Mouse (Mus musculus) liver, adult 2 months (tissue): ENCODE results near the gene Vps13d. TPM values are rescaled to one million over a fixed set of nuclear protein-coding genes. Genes with fewer than 3 reads are reported as not detected.

ENCODE experiments used
- DNase-seq: peaks from one replicate; pipeline ENCODE4 v3.0.0-alpha.2; 2011; ENCODE audit warnings: low read depth, low spot score; ENCODE audit errors: extremely low read depth
- H3K27ac ChIP-seq: fragments of 200-500 bp; replicated peaks from 2 replicates; pipeline ENCODE4 v1.5.1; 2012; ENCODE audit warnings: low read depth, mild to moderate bottlenecking, control low read depth, inconsistent platforms, low read length; ENCODE audit not compliant: insufficient read depth
- H3K27me3 ChIP-seq: fragments of 200-500 bp; 2 replicates; pipeline ENCODE4 v1.6.1; 2012; ENCODE audit warnings: mild to moderate bottlenecking, moderate library complexity, low read length, inconsistent platforms; ENCODE audit not compliant: control insufficient read depth, insufficient read depth
- H3K36me3 ChIP-seq: fragments of 200-500 bp; 2 replicates; pipeline ENCODE4 v1.6.1; 2012; ENCODE audit warnings: low read length, inconsistent platforms; ENCODE audit not compliant: control insufficient read depth, insufficient read depth
- H3K4me1 ChIP-seq: fragments of 200-500 bp; 2 replicates; pipeline ENCODE4 v1.6.1; 2011; ENCODE audit warnings: low read length; ENCODE audit not compliant: control insufficient read depth, insufficient read depth
- H3K4me3 ChIP-seq: fragments of 200-500 bp; 2 replicates; pipeline ENCODE4 v1.5.1; 2011; ENCODE audit warnings: low read depth, mild to moderate bottlenecking, control low read depth, low read length, moderate library complexity; ENCODE audit not compliant: insufficient read depth
- H3K79me2 ChIP-seq: fragments of 200-500 bp; 2 replicates; pipeline ENCODE4 v1.6.1; 2012; ENCODE audit warnings: inconsistent platforms, mild to moderate bottlenecking, low read length, moderate library complexity; ENCODE audit not compliant: control insufficient read depth, insufficient read depth
- H3K9ac ChIP-seq: fragments of 200-500 bp; 2 replicates; pipeline ENCODE4 v1.6.1; 2012; ENCODE audit warnings: low read depth, mild to moderate bottlenecking, control low read depth, inconsistent platforms, low read length
- CTCF ChIP-seq: fragments of 200-500 bp; IDR thresholded peaks from 2 replicates; pipeline ENCODE4 v1.5.1; 2011; ENCODE audit warnings: low read depth, low read length, control low read depth
- POLR2A ChIP-seq: fragments of 200-500 bp; IDR thresholded peaks from 2 replicates; pipeline ENCODE4 v1.6.1; 2011; ENCODE audit warnings: low read length, control low read depth; ENCODE audit not compliant: insufficient read depth; ENCODE audit errors: extremely low read depth
- WGBS: fragments of 180-500 bp; shearing (Covaris S2); methylation state at CpG from one replicate; pipeline ENCODE4 v1.1.7; 2018; 5-methylcytosine and 5-hydroxymethylcytosine counted together
- polyA plus RNA-seq: library from polyadenylated mRNA; depleted of rRNA; stranded (reverse); fragments of >200 nt; gene quantifications from 2 replicates; pipeline ENCODE4 v1.2.3, GENCODE M21; 2012
- total RNA-seq: library from RNA; depleted of rRNA; stranded (reverse); fragments of >200 nt; gene quantifications from 2 replicates; pipeline ENCODE4 v1.2.3, GENCODE M21; 2014

The Vps13d gene
- total and polyA plus RNA-seq, 2 experiments: 11.6 to 32.4 TPM

GRCm38 (mm10) chr4:145066336-145067018 lies 128.3 kb downstream of the Vps13d start:
- Histone ChIP-seq H3K27ac (peak overlapping the region; percentile 0), H3K4me1 (peaks cover 8% of the 10 kb centered on the region), H3K4me3 (no peak overlapping the region), H3K79me2 (no peaks in the 10 kb centered on the region), H3K9ac (no peak overlapping the region), H3K27me3 (no peaks in the 10 kb centered on the region), H3K36me3 (peaks cover 64% of the 10 kb centered on the region)
- WGBS: 49% methylated on average over 7 of the region's 7 CpGs
- no peak for TF ChIP-seq POLR2A
- no peak for TF ChIP-seq CTCF
- peak; percentile 97 for DNase-seq

- H3K9ac ChIP-seq: no peak overlapping the region
- no peak overlapping the region for H3K4me3 ChIP-seq
- no peaks in the 10 kb centered on the region for H3K27me3 ChIP-seq
- no peak overlapping the region for H3K27ac ChIP-seq
- WGBS: 87% methylated on average over 2 of the region's 2 CpGs
- H3K36me3 ChIP-seq: peaks cover 61% of the 10 kb centered on the region
- TF ChIP-seq POLR2A: no peak
- TF ChIP-seq CTCF: no peak
- DNase-seq: no peak
- H3K4me1 ChIP-seq: peaks cover 27% of the 10 kb centered on the region
- H3K79me2 ChIP-seq: no peaks in the 10 kb centered on the region
Measured at GRCm38 (mm10) chr4:145058749-145059442, 135.9 kb downstream of the Vps13d start.

GRCm38 (mm10) chr4:145056346-145056745 lies 138.5 kb downstream of the Vps13d start:
- H3K9ac ChIP-seq: peak overlapping the region; percentile 26; the same call in 1 of the 2 replicates
- WGBS: 30% methylated on average over 3 of the region's 3 CpGs
- no peaks in the 10 kb centered on the region for H3K27me3 ChIP-seq
- peak overlapping the region; percentile 85 for H3K27ac ChIP-seq
- H3K4me1 ChIP-seq: peaks cover 42% of the 10 kb centered on the region
- TF ChIP-seq CTCF (no peak), POLR2A (no peak)
- H3K4me3 ChIP-seq: no peak overlapping the region
- peak; percentile 59 for DNase-seq
- peaks cover 48% of the 10 kb centered on the region for H3K36me3 ChIP-seq
- H3K79me2 ChIP-seq: peaks cover 3% of the 10 kb centered on the region; the same call in 1 of the 2 replicates

GRCm38 (mm10) chr4:145055792-145056191 lies 139.0 kb downstream of the Vps13d start:
- Histone ChIP-seq H3K36me3 (peaks cover 46% of the 10 kb centered on the region), H3K4me1 (peaks cover 42% of the 10 kb centered on the region), H3K79me2 (peaks cover 3% of the 10 kb centered on the region; the same call in 1 of the 2 replicates), H3K27ac (peak overlapping the region; percentile 85), H3K4me3 (no peak overlapping the region), H3K9ac (peak overlapping the region; percentile 34; the same call in 1 of the 2 replicates), H3K27me3 (no peaks in the 10 kb centered on the region)
- 60% methylated on average over 3 of the region's 3 CpGs for WGBS
- no peak for TF ChIP-seq CTCF
- peak; percentile 95 for DNase-seq

GRCm38 (mm10) chr4:145054369-145054768 lies 140.4 kb downstream of the Vps13d start:
- 27% methylated on average over 3 of the region's 3 CpGs for WGBS
- no peak for TF ChIP-seq CTCF
- no peak for TF ChIP-seq POLR2A
- Histone ChIP-seq H3K27ac (peak overlapping the region; percentile 58; the same call in 1 of the 2 replicates), H3K36me3 (peaks cover 43% of the 10 kb centered on the region), H3K9ac (no peak overlapping the region), H3K4me1 (peaks cover 42% of the 10 kb centered on the region), H3K27me3 (no peaks in the 10 kb centered on the region), H3K4me3 (no peak overlapping the region), H3K79me2 (peaks cover 7% of the 10 kb centered on the region; the same call in 1 of the 2 replicates)
- peak; percentile 76 for DNase-seq

- TF ChIP-seq CTCF: no peak
- DNase-seq: no peak
- 59% methylated on average over 1 of the region's 1 CpGs for WGBS
- H3K27me3 ChIP-seq: no peaks in the 10 kb centered on the region
- no peak overlapping the region for H3K4me3 ChIP-seq
- H3K9ac ChIP-seq: no peak overlapping the region
- peaks cover 39% of the 10 kb centered on the region for H3K4me1 ChIP-seq
- peaks cover 7% of the 10 kb centered on the region; the same call in 1 of the 2 replicates for H3K79me2 ChIP-seq
- H3K36me3 ChIP-seq: peaks cover 40% of the 10 kb centered on the region
- peak overlapping the region; percentile 14; the same call in 1 of the 2 replicates for H3K27ac ChIP-seq
Measured at GRCm38 (mm10) chr4:145052697-145053096, 142.1 kb downstream of the Vps13d start.
